Mouse (Mus musculus): ENCODE results near the gene Gm5105. TPM values are rescaled to one million over a fixed set of nuclear protein-coding genes. Genes with fewer than 3 reads are reported as not detected.

Gene Gm5105
- total and polyA plus RNA-seq, 2 experiments from 2014 or later: 0.11 TPM; not detected in 1

DNA sequence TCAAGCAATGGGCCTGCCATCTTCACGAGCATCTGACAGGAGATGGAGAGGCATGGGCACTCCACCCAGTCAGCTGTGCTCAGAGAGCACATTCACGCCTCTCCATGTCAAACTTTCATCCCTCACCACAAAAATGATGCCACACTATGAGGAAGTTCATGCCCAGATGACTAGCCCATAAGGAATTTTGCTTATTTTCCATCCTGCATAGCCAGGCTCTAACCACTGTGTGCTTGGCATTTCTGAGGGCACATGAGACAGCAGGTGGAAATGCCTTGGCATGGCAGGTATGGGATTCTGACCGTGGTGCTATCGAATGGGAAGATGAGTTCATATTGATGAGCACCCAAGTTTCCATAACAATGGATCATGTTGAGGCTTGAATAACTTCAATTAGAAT is 36.5 kb upstream of the Gm5105 start:
- WGBS: 88% methylated on average over 4 of the region's 4 CpGs

DNA sequence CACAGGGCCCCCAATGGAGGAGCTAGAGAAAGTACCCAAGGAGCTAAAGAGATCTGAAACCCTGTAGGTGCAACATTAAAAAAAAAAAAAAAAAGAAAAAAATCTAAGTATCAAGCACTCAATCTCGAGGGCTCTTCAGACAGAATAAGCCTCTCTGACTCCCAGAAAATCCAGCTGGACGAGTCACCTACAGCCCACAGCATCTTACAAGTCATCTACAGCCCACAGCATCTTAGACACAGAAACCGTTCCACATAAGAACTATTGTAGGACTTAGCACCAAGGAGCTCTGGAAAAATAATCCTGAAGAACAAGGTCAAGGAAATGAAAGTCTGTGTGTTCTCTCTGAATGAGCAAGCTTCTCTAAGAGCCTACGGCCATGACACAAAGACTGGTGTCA is 34.7 kb upstream of the Gm5105 start:
- Histone ChIP-seq H3K9ac (replicated peaks; ENCODE audit: low read length, poor library complexity, severe bottlenecking) (no peak overlapping the region), H3K4me1 (ENCODE audit: insufficient read depth, low read length) (0 out of 2 replicates have a peak, but pooled peaks cover 1% of the 10 kb centered on the region), H3K4me3 (ENCODE audit: low read depth, low read length) (no peak overlapping the region), H3K36me3 (ENCODE audit: insufficient read depth, low read length) (no peaks in the 10 kb centered on the region), H3K27me3 (ENCODE audit: insufficient read depth, low read length) (no peaks in the 10 kb centered on the region), H3K4me2 (ENCODE audit: low read depth, low read length, poor library complexity, severe bottlenecking) (no peak overlapping the region), H3K27ac (ENCODE audit: low read depth, low read length) (no peak overlapping the region), H3K9me3 (ENCODE audit: low read length) (no peaks in the 10 kb centered on the region)
- DNase-seq (ENCODE audit: low spot score): no peak
- no peak for ATAC-seq (ENCODE audit: low FRiP score)
- 89% methylated on average over 4 of the region's 4 CpGs for WGBS
- no peak for TF ChIP-seq CTCF (IDR thresholded peaks at IDR 0.05)

More for the DNA sequence above, 36.5 kb upstream of the Gm5105 start:
- DNase-seq (ENCODE audit: low spot score) (no peak), ATAC-seq (ENCODE audit: low FRiP score) (no peak)
- Histone ChIP-seq H3K27me3 (ENCODE audit: insufficient read depth, low read length) (no peaks in the 10 kb centered on the region), H3K9me3 (ENCODE audit: low read length) (no peaks in the 10 kb centered on the region), H3K4me2 (ENCODE audit: low read depth, low read length, poor library complexity, severe bottlenecking) (no peak overlapping the region), H3K36me3 (ENCODE audit: insufficient read depth, low read length) (peaks cover 3% of the 10 kb centered on the region; the same call in 1 of the 2 replicates), H3K9ac (replicated peaks; ENCODE audit: low read length, poor library complexity, severe bottlenecking) (no peak overlapping the region), H3K4me3 (ENCODE audit: low read depth, low read length) (no peak overlapping the region), H3K27ac (ENCODE audit: low read depth, low read length) (no peak overlapping the region), H3K4me1 (ENCODE audit: insufficient read depth, low read length) (no peaks in the 10 kb centered on the region)
- TF ChIP-seq CTCF (IDR thresholded peaks at IDR 0.05): no peak

DNA sequence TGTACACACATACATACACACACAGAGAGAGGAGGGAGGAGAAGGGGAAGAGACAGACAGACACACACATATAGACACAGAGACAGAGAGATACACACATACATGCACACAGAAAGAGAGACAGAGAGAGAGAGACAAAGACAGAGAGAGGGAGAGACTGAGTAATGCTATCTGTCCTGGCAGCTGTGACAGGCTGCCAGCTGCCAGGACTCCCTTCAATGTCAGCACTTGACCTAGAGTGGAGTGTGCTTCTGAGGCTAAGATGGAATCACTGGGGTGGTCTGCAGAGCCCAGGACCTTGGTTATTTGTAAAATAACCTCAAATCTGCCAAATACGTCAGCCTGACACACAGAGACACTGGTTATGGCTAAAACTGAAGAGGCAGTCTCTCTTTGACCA is 30.5 kb upstream of the Gm5105 start:
- TF ChIP-seq CTCF (IDR thresholded peaks at IDR 0.05): no peak
- Histone ChIP-seq H3K9ac (replicated peaks; ENCODE audit: low read length, poor library complexity, severe bottlenecking) (no peak overlapping the region), H3K4me2 (ENCODE audit: low read depth, low read length, poor library complexity, severe bottlenecking) (no peak overlapping the region), H3K4me3 (ENCODE audit: low read depth, low read length) (no peak overlapping the region), H3K27me3 (ENCODE audit: insufficient read depth, low read length) (no peaks in the 10 kb centered on the region), H3K9me3 (ENCODE audit: low read length) (no peaks in the 10 kb centered on the region), H3K36me3 (ENCODE audit: insufficient read depth, low read length) (no peaks in the 10 kb centered on the region), H3K27ac (ENCODE audit: low read depth, low read length) (no peak overlapping the region), H3K4me1 (ENCODE audit: insufficient read depth, low read length) (0 out of 2 replicates have a peak, but pooled peaks cover 3% of the 10 kb centered on the region)
- no peak for DNase-seq (ENCODE audit: low spot score)
- WGBS: 78% methylated on average over 1 of the region's 1 CpGs
- no peak for ATAC-seq (ENCODE audit: low FRiP score)

DNA sequence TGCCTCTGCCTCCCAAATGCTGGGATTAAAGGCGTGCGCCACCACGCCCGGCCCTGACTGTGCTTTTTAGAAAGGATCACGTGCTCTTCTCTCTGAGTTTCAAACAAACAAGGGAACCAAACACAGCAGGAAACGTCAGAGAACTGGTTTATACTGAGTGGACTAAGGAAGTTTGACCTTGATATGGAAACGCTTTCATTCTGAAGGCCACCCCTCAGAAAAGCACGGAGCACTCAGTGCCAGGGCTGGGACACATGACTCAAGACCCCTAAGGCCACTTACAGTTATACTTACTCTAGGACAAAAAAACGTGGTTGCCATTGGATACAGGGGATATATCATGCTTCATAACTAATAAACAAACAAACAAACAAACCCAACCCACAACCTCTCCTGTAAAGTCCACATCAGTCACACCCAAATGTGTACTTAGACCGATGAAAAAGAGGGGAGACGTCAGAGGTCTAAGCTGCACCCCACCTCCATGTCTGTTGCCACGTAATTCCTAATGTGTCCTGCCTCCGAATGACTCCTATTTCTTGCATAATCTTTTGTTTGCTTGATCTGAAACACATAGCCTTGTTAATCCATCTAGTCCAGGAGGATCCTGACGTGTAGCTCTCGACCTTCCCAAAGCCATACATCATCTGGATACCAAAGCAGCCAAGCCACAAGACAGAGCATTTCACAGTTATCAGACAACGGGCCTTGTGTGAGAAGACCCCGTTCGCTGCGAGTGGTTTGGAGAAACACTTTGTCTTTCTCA is 29.3 kb upstream of the Gm5105 start:
- Histone ChIP-seq H3K9ac (replicated peaks; ENCODE audit: low read length, poor library complexity, severe bottlenecking) (no peak overlapping the region), H3K4me1 (ENCODE audit: insufficient read depth, low read length) (0 out of 2 replicates have a peak, but pooled peaks cover 3% of the 10 kb centered on the region), H3K27me3 (ENCODE audit: insufficient read depth, low read length) (no peaks in the 10 kb centered on the region), H3K4me3 (ENCODE audit: low read depth, low read length) (no peak overlapping the region), H3K9me3 (ENCODE audit: low read length) (no peaks in the 10 kb centered on the region), H3K4me2 (ENCODE audit: low read depth, low read length, poor library complexity, severe bottlenecking) (no peak overlapping the region), H3K36me3 (ENCODE audit: insufficient read depth, low read length) (no peaks in the 10 kb centered on the region), H3K27ac (ENCODE audit: low read depth, low read length) (no peak overlapping the region)
- no peak for ATAC-seq (ENCODE audit: low FRiP score)
- no peak for TF ChIP-seq CTCF (IDR thresholded peaks at IDR 0.05)
- no peak for DNase-seq (ENCODE audit: low spot score)
- 85% methylated on average over 19 of the region's 19 CpGs for WGBS

DNA sequence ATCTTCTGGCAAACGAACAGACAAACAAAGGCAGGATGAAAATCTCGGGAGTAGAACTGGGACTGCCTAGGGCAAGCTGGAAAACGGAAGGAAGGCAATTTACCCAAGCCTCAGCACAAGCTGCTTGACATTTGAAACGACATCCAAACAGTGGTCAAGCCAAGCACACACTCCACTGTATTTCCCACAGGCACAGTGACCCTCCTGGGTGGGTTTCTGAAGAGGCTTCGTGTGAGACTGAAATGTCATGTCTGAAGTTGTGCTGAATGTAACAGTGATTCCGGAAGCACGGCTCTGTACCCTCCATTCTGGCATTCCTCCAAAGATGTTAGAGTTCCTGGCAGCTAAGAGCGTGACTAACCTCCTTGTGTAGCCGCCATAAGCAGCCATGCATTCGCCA is 28.5 kb upstream of the Gm5105 start:
- Histone ChIP-seq H3K4me2 (ENCODE audit: low read depth, low read length, poor library complexity, severe bottlenecking) (no peak overlapping the region), H3K27me3 (ENCODE audit: insufficient read depth, low read length) (no peaks in the 10 kb centered on the region), H3K36me3 (ENCODE audit: insufficient read depth, low read length) (no peaks in the 10 kb centered on the region), H3K9ac (replicated peaks; ENCODE audit: low read length, poor library complexity, severe bottlenecking) (no peak overlapping the region), H3K9me3 (ENCODE audit: low read length) (no peaks in the 10 kb centered on the region), H3K4me1 (ENCODE audit: insufficient read depth, low read length) (0 out of 2 replicates have a peak, but pooled peaks cover 3% of the 10 kb centered on the region), H3K27ac (ENCODE audit: low read depth, low read length) (no peak overlapping the region), H3K4me3 (ENCODE audit: low read depth, low read length) (no peak overlapping the region)
- 49% methylated on average over 10 of the region's 10 CpGs for WGBS
- ATAC-seq (ENCODE audit: low FRiP score) (peak; percentile 60; the same call in 1 of the 2 replicates), DNase-seq (ENCODE audit: low spot score) (peak; percentile 86)
- TF ChIP-seq CTCF (IDR thresholded peaks at IDR 0.05): no peak

DNA sequence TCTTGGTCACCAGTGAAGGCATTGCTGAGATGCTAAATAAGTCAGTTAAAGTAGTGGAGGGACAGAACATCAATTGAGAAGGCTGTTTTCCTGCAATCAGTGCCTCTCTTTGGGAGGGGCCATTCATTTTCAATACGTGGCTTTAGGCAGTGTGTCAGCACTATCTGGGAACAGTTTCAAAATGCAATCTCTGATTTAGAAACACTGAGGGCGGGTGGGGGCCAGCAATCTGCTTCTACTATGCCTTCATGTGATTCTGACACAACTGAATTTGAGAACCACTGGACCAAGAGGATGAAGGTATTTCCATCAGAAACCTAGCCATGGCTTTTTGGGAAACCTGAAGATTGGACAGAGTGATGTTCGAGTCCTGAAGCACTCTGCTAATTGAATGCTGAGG is 28.1 kb upstream of the Gm5105 start:
- peak; percentile 4 for DNase-seq (ENCODE audit: low spot score)
- Histone ChIP-seq H3K4me3 (ENCODE audit: low read depth, low read length) (no peak overlapping the region), H3K27me3 (ENCODE audit: insufficient read depth, low read length) (no peaks in the 10 kb centered on the region), H3K9ac (replicated peaks; ENCODE audit: low read length, poor library complexity, severe bottlenecking) (no peak overlapping the region), H3K36me3 (ENCODE audit: insufficient read depth, low read length) (no peaks in the 10 kb centered on the region), H3K4me2 (ENCODE audit: low read depth, low read length, poor library complexity, severe bottlenecking) (no peak overlapping the region), H3K4me1 (ENCODE audit: insufficient read depth, low read length) (0 out of 2 replicates have a peak, but pooled peaks cover 3% of the 10 kb centered on the region), H3K27ac (ENCODE audit: low read depth, low read length) (no peak overlapping the region), H3K9me3 (ENCODE audit: low read length) (no peaks in the 10 kb centered on the region)
- 76% methylated on average over 3 of the region's 3 CpGs for WGBS
- TF ChIP-seq CTCF (IDR thresholded peaks at IDR 0.05): no peak
- no peak for ATAC-seq (ENCODE audit: low FRiP score)

Data from midbrain, postnatal 0 days (tissue).